Mouse (Mus musculus) kidney, adult 10 weeks (tissue): ENCODE data around the gene Ppfia1. TPM values are rescaled to one million over a fixed set of nuclear protein-coding genes. Genes with fewer than 3 reads are reported as not detected.

Experiments used
- polyA plus RNA-seq: library from polyadenylated mRNA; stranded (reverse); fragments of 350-450 nt; fragmentation: Illumina TruSeq; extraction: RNeasy Lipid Tissue Mini Kit (QIAGEN cat#74804); gene quantifications from one replicate; pipeline ENCODE4 v1.2.3, GENCODE M21; 2014; ENCODE audit warnings: low read depth, low replicate concordance

Ppfia1 gene
- polyA plus RNA-seq = 126 TPM

DNA sequence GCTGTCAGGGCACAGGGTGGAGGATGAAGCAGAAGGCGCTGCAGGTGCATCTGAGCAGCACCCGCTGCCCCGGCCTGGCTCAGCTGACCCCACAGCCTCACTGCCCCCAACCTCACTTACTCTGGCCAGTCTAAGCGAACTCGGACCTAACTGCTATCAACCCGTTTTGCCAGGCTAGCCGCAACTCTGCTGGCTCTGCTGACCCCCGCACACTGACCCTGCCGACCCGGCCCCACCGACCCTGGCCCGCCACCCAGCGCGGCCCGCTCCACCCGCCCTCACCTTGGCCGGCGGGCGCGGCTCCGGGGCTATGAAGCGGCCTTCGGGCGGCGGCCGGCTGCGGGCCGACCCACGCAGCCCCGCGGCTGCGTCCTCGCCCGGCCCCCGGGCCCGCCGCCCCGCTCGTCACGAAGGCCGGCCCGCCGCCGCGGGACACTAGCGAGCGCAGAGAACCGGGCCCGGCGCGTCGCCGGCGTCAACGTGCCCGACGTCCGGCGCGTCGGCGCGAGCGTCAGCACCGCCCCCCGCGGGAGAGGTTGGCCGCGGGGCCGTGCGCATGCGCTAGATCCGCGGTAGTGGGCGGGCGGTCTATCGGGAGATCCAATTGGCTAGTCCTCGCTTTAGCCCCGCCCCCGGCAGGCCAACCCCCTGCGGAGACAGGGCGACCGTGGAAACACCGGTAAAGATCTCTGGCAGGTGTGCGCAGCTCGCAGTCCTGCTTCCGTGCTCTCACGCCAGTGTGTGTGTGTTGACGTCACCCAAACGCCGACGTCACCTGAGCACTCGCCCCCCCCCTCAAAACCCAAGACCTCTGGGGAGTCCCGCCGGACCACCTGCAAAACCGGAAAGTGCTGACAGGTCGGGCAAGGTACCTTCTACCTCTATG lies at the start of gene Ppfia1:
Gene Ppfia1, minus strand, starts transcription at position 493 of the 886 bp plus-strand sequence.

DNA sequence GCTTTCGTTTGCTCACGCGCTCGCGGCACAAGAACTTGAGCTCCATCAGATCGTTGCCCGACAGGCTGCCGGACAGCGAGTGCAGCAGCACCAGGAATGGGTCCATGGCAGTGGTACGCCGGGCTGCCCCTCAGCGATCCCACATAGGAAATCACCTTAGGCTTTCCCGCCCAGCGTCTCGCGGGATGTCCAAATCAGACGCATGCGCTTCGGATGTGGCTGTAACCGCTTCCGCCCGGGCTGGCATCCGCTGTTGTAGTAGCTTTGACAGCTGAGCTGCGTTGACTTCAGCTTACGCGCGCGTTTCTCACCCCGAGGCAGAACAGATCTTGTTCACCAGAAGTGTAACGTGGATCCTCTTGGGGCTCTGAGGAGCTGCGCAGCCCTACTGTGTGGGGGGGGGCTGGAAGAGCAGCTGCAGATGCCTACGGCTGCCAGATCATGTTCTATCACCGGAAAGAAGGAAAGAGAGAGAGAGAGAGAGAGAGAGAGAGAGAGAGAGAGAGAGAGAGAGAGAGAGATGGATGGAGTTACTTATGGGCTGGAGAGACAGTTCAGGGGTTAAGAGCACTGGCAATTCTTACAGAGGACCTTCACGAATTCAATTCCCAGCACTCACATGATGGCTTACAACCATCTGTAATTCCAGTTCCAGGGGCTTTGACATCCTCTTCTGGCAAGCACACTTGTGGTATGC lies 28.9 kb upstream of the Ppfia1 start, which contains the start of gene Fadd:
Gene Fadd, minus strand, starts transcription at position 180 of the 697 bp plus-strand sequence.

GRCm38 (mm10) chr7:144470545-144471059 lies 82.9 kb downstream of the Ppfia1 start, which contains the start of gene Cttn:
TSS of gene Cttn (minus strand) at chr7:144471009.

Other genes with a start within 250 kb of the Ppfia1 start
- gene Cttn, start 82.7 kb downstream of the Ppfia1 start, polyA plus RNA-seq = 23.4 TPM
- gene Fadd, start 28.7 kb upstream of the Ppfia1 start, polyA plus RNA-seq = 4.9 TPM
- gene Ano1, start 198.2 kb upstream of the Ppfia1 start, polyA plus RNA-seq = 2.3 TPM